Mouse (Mus musculus) ES-E14 (cell line): ENCODE measurements at regions not wholly inside any gene's neighbourhood (a gene's known extent, or its start where the extent isn't known, plus 50 kb on each side); places are given as distances from the start of the nearest gene placed in this dataset.
A peak's percentile ranks its signal among the peaks of the same experiment; 100 is the strongest.

ENCODE experiments used
- DNase-seq: peaks from one replicate; pipeline ENCODE4 v3.0.0-alpha.2; 2013; ENCODE audit warnings: low read depth, low spot score
- H3K27ac ChIP-seq: 2 replicates; pipeline ENCODE4 v1.5.1; 2012; ENCODE audit warnings: low read depth, mild to moderate bottlenecking, low read length, moderate library complexity, mixed read lengths; ENCODE audit not compliant: poor library complexity, insufficient read depth, severe bottlenecking
- H3K36me3 ChIP-seq: 2 replicates; pipeline ENCODE4 v1.6.1; 2012; ENCODE audit warnings: mild to moderate bottlenecking, low read length, moderate library complexity, mixed read lengths; ENCODE audit not compliant: control insufficient read depth, poor library complexity, insufficient read depth, severe bottlenecking
- H3K4me1 ChIP-seq, 2 experiments: fragments of 150-350 bp in 1 of 2; sonication (generic) in 1 of 2; 2 replicates each; pipeline ENCODE4 v1.6.1; 2012; ENCODE audit warnings: low read length in 2 of 2, mild to moderate bottlenecking in 1 of 2, mixed read lengths in 1 of 2; ENCODE audit not compliant: control insufficient read depth in 2 of 2, insufficient read depth in 2 of 2, poor library complexity in 1 of 2
- H3K4me3 ChIP-seq, 2 experiments: fragments of 150-350 bp in 1 of 2; sonication (generic) in 1 of 2; 2 replicates each; pipeline ENCODE4 v1.5.1; 2012; ENCODE audit warnings: low read length in 2 of 2, low read depth in 1 of 2, mild to moderate bottlenecking in 1 of 2, mixed read lengths in 1 of 2; ENCODE audit not compliant: insufficient read depth in 1 of 2, poor library complexity in 1 of 2, severe bottlenecking in 1 of 2
- H3K9ac ChIP-seq: 2 replicates; pipeline ENCODE4 v1.6.1; 2012; ENCODE audit warnings: low read depth, mild to moderate bottlenecking, low read length, mixed read lengths; ENCODE audit not compliant: poor library complexity, insufficient read depth, severe bottlenecking
- H3K9me3 ChIP-seq: fragments of 150-350 bp; sonication (generic); 2 replicates; pipeline ENCODE4 v1.6.1; 2012; ENCODE audit warnings: low read depth, mild to moderate bottlenecking, low read length; ENCODE audit not compliant: control insufficient read depth, insufficient read depth
- CHD2 ChIP-seq: IDR thresholded peaks from 2 replicates; pipeline ENCODE4 v1.6.1; 2014; ENCODE audit warnings: mild to moderate bottlenecking, low read depth, low read length, inconsistent platforms
- HCFC1 ChIP-seq: IDR thresholded peaks from 2 replicates; pipeline ENCODE4 v1.6.1; 2012; ENCODE audit warnings: low read length, inconsistent platforms, borderline replicate concordance; ENCODE audit not compliant: insufficient read depth
- MAFK ChIP-seq: IDR thresholded peaks from 2 replicates; pipeline ENCODE4 v1.6.1; 2014; ENCODE audit warnings: mild to moderate bottlenecking, low read depth, low read length, inconsistent platforms; ENCODE audit not compliant: insufficient read depth
- ZC3H11A ChIP-seq: IDR thresholded peaks from 2 replicates; pipeline ENCODE4 v1.6.1; 2012; ENCODE audit warnings: low read depth, mild to moderate bottlenecking, inconsistent platforms, low read length, borderline replicate concordance
- ZNF384 ChIP-seq: IDR thresholded peaks from 2 replicates; pipeline ENCODE4 v1.6.1; 2012; ENCODE audit warnings: low read depth, low read length, inconsistent platforms
- in situ Hi-C, 2 experiments: fragments of 600-800 bp; cut with MboI; formaldehyde crosslinking; loops; one replicate each; pipeline ENCODE4 v1.15.1; 2025; ENCODE audit warnings: low sequenced_read_pairs in 2 of 2, inconsistent platforms in 1 of 2; ENCODE audit not compliant: unreplicated experiment in 2 of 2

DNA sequence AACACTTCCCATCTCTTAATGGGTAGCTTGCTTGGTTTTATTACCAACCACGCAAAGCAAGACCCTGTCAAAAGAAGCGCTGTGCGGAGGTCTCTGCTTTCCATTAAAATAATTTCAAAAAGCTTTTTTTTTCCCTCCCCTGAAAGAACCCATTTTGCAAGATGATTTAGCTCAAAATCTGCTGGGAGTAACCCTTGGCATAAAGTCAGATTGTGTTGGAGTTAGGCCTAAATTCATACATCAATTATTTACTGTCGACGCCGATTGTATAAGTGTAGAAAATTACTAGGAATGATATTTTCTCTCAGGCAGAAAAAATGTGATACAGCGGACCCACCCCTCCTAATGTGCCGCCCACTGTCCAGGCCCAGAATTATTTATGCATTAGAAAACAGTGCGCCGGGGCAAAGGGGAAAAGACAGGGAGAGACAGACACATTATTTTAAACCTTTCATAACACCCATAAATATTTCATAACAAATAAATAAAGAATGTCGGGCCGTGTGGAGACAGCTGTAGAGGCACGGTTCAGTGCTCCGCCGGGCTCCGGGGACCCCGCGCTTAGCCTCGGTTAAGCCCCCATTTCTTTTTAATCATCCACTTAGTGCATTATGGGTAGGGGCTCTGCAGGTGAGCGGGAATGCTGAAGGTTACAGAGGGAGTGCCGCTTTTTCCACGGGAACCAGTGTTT lies 251.3 kb upstream of the Irx4 start:
- H3K27ac ChIP-seq, result no peak overlapping the region
- no peak overlapping the region; a peak in 1 of 4 replicates for H3K4me3 ChIP-seq
- no peaks in the 10 kb centered on the region for H3K9me3 ChIP-seq
- no peaks in the 10 kb centered on the region for H3K36me3 ChIP-seq
- H3K4me1 ChIP-seq, result no peaks in the 10 kb centered on the region
- in situ Hi-C loops, result no loop called here
- DNase-seq, result no peak
- no peak overlapping the region for H3K9ac ChIP-seq
- TF ChIP-seq CHD2 (no peak), ZNF384 (no peak), HCFC1 (no peak), ZC3H11A (no peak), MAFK (no peak)

GRCm38 (mm10) chr13:73009547-73010475 lies 250.5 kb upstream of the Irx4 start:
- in situ Hi-C loops, result no loop called here
- no peaks in the 10 kb centered on the region for H3K4me1 ChIP-seq

GRCm38 (mm10) chr13:73019181-73019580 lies 241.1 kb upstream of the Irx4 start:
- Histone ChIP-seq H3K9ac (no peak overlapping the region), H3K4me1 (no peaks in the 10 kb centered on the region), H3K4me3 (no peak overlapping the region), H3K27ac (no peak overlapping the region), H3K36me3 (no peaks in the 10 kb centered on the region), H3K9me3 (no peaks in the 10 kb centered on the region)
- in situ Hi-C loops, result no loop called here
- no peak for TF ChIP-seq MAFK
- no peak for TF ChIP-seq HCFC1
- no peak for TF ChIP-seq ZNF384
- TF ChIP-seq CHD2, result no peak
- TF ChIP-seq ZC3H11A, result no peak
- no peak for DNase-seq

More at GRCm38 (mm10) chr13:73009547-73010475, 250.5 kb upstream of the Irx4 start:
- Histone ChIP-seq H3K36me3 (no peaks in the 10 kb centered on the region), H3K4me3 (no peak overlapping the region; a peak in 1 of 4 replicates), H3K9ac (no peak overlapping the region), H3K9me3 (no peaks in the 10 kb centered on the region), H3K27ac (no peak overlapping the region)
- TF ChIP-seq CHD2, result no peak
- TF ChIP-seq ZC3H11A, result no peak
- TF ChIP-seq MAFK, result no peak
- TF ChIP-seq HCFC1, result no peak
- TF ChIP-seq ZNF384, result no peak
- DNase-seq, result no peak

- DNase-seq, result no peak
- TF ChIP-seq ZNF384 (0 out of 2 replicates have a peak, but pooled peaks have one; percentile 4), HCFC1 (no peak)
- H3K9me3 ChIP-seq, result no peaks in the 10 kb centered on the region
These were observed 229.1 kb upstream of the Irx4 start for GRCm38 (mm10) chr13:73031217-73031616.

More at GRCm38 (mm10) chr13:73031217-73031616, 229.1 kb upstream of the Irx4 start:
- Histone ChIP-seq H3K36me3 (no peaks in the 10 kb centered on the region), H3K4me3 (no peak overlapping the region), H3K27ac (no peak overlapping the region), H3K9ac (no peak overlapping the region), H3K4me1 (no peaks in the 10 kb centered on the region)
- in situ Hi-C loops, result no loop called here
